Mouse (Mus musculus): ENCODE measurements around the gene 2310061I04Rik. TPM values are rescaled to one million over a fixed set of nuclear protein-coding genes. Genes with fewer than 3 reads are reported as not detected.

Gene 2310061I04Rik
- polyA plus RNA-seq, 1 experiment = 142 TPM

DNA sequence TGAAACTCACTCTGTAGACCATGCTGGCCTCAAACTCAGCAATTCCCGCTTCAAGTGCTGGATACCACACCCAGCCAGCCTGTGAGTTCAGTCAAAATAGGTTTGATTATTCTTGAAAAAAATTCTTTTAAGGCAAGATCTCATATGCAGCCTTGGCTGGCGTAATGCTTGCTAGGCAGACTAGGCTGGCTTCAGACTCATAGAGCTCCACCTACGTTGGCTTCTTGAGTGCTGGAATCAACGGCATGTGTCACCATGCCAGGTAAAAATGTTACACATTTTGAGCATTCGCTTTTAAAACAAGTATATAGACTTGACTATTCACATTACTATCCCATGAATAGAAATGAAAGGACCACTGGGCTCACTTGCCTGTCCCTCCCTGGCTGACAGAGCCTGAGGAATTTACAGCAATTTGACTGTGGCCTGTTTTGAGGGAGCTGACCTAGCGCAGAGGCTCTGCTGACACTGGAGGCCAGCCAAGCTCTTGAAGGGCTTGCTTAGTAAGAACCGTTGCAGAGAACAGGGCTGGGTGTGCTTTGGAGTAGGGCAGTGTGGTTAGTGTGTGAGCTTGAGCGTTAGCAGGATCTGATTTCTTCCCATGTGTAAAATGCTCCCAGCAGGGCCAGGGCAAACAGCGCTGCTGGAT is 6.2 kb upstream of the 2310061I04Rik start:
- no peak overlapping the region for H3K4me3 ChIP-seq (ENCODE audit: low read depth, low read length)
- H3K27ac ChIP-seq (ENCODE audit: insufficient read depth, low read depth, low read length) = no peak overlapping the region
- H3K36me3 ChIP-seq (ENCODE audit: control insufficient read depth, insufficient read depth, low read length) = peaks cover 15% of the 10 kb centered on the region

DNA sequence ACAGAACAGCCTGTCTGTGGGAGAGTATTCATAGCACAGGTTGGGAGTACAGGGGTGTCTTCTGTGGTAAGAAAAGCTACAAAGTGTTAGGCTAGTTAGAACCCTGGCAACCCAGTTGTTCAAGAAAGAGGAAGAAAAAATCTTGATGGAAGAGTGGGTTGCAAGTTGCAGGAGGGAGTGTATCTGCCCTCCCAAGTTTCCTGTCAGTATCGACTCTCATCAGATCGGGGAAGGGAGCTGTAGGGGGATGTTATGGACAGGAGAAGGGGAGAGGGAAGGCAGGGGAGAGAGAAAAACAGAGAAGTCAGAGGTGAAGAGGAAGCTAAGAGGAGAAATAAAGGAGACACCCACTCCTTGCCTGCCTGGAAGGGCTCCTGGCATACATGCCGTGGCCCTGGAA is 3.4 kb upstream of the 2310061I04Rik start:
- peaks cover 11% of the 10 kb centered on the region for H3K36me3 ChIP-seq (ENCODE audit: control insufficient read depth, insufficient read depth, low read length)
- WGBS = 88% methylated on average over 3 of the region's 3 CpGs
- TF ChIP-seq POLR2A (IDR thresholded peaks at IDR 0.05; ENCODE audit: low read depth, low read length) (no peak), CTCF (IDR thresholded peaks at IDR 0.05; ENCODE audit: extremely low read depth, insufficient read length, insufficient replicate concordance, low read depth, low read length) (no peak)
- no peaks in the 10 kb centered on the region for H3K27me3 ChIP-seq (ENCODE audit: control insufficient read depth, insufficient read depth, low read length)
- no peak overlapping the region for H3K4me3 ChIP-seq (ENCODE audit: low read depth, low read length)
- H3K4me1 ChIP-seq (ENCODE audit: control insufficient read depth, insufficient read depth, insufficient read length, low read length) = peaks cover 7% of the 10 kb centered on the region
- no peak overlapping the region for H3K27ac ChIP-seq (ENCODE audit: insufficient read depth, low read depth, low read length)

More for the DNA sequence above, 6.2 kb upstream of the 2310061I04Rik start:
- TF ChIP-seq POLR2A (IDR thresholded peaks at IDR 0.05; ENCODE audit: low read depth, low read length) = no peak
- TF ChIP-seq CTCF (IDR thresholded peaks at IDR 0.05; ENCODE audit: extremely low read depth, insufficient read length, insufficient replicate concordance, low read depth, low read length) = no peak
- 82% methylated on average over 9 of the region's 9 CpGs for WGBS
- no peaks in the 10 kb centered on the region for H3K27me3 ChIP-seq (ENCODE audit: control insufficient read depth, insufficient read depth, low read length)
- no peaks in the 10 kb centered on the region for H3K4me1 ChIP-seq (ENCODE audit: control insufficient read depth, insufficient read depth, insufficient read length, low read length)

DNA sequence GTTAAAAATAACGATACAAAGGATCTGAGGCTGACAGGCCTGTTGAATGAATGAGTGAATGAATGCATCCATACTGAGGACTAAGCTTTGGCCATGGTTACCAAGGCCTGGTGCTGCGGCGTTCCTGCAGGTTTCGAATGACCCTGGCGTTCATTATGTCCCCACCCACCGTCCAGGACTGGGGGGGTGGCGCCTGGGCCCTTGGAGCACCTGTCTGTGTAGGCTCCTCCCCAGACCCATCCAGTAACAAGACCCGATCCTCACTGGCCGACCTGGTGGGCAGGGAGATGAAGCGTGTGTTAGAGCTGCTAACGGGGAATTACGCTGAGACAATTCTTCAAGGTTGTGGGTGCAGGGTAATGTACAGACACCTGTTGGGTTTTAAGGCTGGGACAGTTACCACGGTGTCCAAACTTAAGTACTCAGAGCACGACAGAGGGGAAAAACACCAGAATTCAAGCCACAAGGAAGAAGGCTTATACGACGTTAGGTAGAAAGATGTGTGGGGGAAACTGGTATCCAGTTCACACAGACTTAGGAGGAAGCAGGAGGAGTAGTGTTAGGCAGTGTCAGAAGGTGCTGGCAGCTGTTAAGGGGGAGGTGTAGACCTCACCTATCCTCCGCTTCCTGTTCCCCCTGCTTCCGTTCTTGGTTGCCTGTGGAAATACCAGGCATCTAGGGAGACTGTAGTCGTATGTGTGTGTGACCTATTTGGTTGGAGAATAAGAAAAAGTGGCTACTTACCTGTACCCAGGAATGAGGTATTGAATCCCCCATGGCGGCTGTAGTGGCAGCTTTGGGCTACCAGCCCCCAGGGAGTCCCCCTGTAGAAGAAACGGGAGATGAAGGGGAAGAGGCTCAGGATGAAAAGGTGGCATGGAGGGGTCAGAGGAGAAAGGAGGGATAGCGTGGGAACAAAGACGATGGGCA is 678 bp upstream of the 2310061I04Rik start:
- 34% methylated on average over 23 of the region's 23 CpGs for WGBS
- Histone ChIP-seq H3K4me1 (ENCODE audit: control insufficient read depth, insufficient read depth, insufficient read length, low read length) (peaks cover 7% of the 10 kb centered on the region), H3K27me3 (ENCODE audit: control insufficient read depth, insufficient read depth, low read length) (no peaks in the 10 kb centered on the region), H3K27ac (ENCODE audit: insufficient read depth, low read depth, low read length) (no peak overlapping the region), H3K4me3 (ENCODE audit: low read depth, low read length) (peak overlapping the region; percentile 31), H3K36me3 (ENCODE audit: control insufficient read depth, insufficient read depth, low read length) (peaks cover 14% of the 10 kb centered on the region)
- TF ChIP-seq CTCF (IDR thresholded peaks at IDR 0.05; ENCODE audit: extremely low read depth, insufficient read length, insufficient replicate concordance, low read depth, low read length) (no peak), POLR2A (IDR thresholded peaks at IDR 0.05; ENCODE audit: low read depth, low read length) (no peak)

DNA sequence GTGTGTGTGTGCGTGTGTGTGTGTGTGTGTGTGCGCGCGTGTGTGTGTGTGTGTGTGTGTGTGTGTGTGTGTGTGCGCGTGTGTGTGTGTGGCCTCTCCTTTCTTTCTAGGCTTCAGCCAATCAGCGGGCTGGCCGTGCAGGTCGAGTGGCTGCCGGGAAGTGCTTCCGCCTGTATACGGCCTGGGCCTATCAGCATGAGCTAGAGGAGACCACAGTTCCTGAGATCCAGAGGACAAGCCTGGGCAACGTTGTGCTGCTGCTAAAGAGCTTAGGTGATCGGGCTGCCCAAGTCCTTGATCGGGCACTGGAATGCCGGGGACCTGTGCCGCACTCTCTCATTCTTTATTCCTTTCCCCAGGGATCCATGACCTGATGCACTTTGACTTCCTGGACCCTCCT is 9.5 kb downstream of the 2310061I04Rik start:
- H3K4me3 ChIP-seq (ENCODE audit: low read depth, low read length) = no peak overlapping the region
- 91% methylated on average over 11 of the region's 17 CpGs for WGBS
- H3K27me3 ChIP-seq (ENCODE audit: control insufficient read depth, insufficient read depth, low read length) = no peaks in the 10 kb centered on the region
- H3K36me3 ChIP-seq (ENCODE audit: control insufficient read depth, insufficient read depth, low read length) = peaks cover 81% of the 10 kb centered on the region
- H3K27ac ChIP-seq (ENCODE audit: insufficient read depth, low read depth, low read length) = no peak overlapping the region
- H3K4me1 ChIP-seq (ENCODE audit: control insufficient read depth, insufficient read depth, insufficient read length, low read length) = no peaks in the 10 kb centered on the region
- no peak for TF ChIP-seq CTCF (IDR thresholded peaks at IDR 0.05; ENCODE audit: extremely low read depth, insufficient read length, insufficient replicate concordance, low read depth, low read length)
- no peak for TF ChIP-seq POLR2A (IDR thresholded peaks at IDR 0.05; ENCODE audit: low read depth, low read length)

DNA sequence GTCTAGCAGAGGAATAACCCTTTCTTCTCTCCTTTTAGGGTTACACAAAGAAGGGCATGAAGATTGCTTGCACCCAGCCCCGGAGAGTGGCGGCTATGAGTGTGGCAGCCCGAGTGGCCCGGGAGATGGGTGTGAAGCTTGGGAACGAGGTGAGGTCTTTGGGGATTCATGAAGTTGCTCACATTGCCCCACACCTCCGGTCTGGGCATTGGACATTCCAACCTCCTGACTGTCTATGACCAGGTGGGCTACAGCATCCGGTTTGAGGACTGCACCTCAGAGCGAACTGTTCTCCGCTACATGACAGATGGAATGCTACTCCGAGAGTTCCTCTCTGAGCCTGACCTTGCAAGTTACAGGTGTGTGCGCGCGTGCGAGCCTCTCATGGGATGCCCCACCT is 13.5 kb downstream of the 2310061I04Rik start:
- Histone ChIP-seq H3K4me3 (ENCODE audit: low read depth, low read length) (no peak overlapping the region), H3K27me3 (ENCODE audit: control insufficient read depth, insufficient read depth, low read length) (no peaks in the 10 kb centered on the region), H3K36me3 (ENCODE audit: control insufficient read depth, insufficient read depth, low read length) (peaks cover 62% of the 10 kb centered on the region), H3K27ac (ENCODE audit: insufficient read depth, low read depth, low read length) (no peak overlapping the region), H3K4me1 (ENCODE audit: control insufficient read depth, insufficient read depth, insufficient read length, low read length) (peaks cover 2% of the 10 kb centered on the region)
- 94% methylated on average over 14 of the region's 14 CpGs for WGBS
- TF ChIP-seq POLR2A (IDR thresholded peaks at IDR 0.05; ENCODE audit: low read depth, low read length) (no peak), CTCF (IDR thresholded peaks at IDR 0.05; ENCODE audit: extremely low read depth, insufficient read length, insufficient replicate concordance, low read depth, low read length) (no peak)

DNA sequence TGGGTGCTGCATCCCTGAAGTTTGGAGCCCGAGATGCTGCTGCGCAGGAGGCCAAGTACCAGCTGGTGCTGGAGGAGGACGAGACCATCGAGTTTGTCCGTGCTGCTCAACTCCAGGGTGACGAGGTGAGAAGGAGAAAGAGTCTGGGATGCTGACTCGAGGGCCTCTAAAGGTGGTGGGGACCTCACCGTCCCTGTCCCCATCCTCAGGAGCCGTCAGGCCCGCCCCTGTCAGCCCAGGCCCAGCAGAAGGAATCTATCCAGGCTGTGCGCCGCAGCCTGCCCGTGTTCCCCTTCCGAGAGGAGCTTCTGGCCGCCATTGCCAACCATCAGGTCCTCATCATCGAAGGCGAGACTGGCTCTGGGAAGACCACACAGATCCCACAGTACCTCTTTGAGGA is 14.3 kb downstream of the 2310061I04Rik start:
- H3K4me1 ChIP-seq (ENCODE audit: control insufficient read depth, insufficient read depth, insufficient read length, low read length) = peaks cover 2% of the 10 kb centered on the region
- no peak overlapping the region for H3K4me3 ChIP-seq (ENCODE audit: low read depth, low read length)
- peaks cover 54% of the 10 kb centered on the region for H3K36me3 ChIP-seq (ENCODE audit: control insufficient read depth, insufficient read depth, low read length)
- no peak overlapping the region for H3K27ac ChIP-seq (ENCODE audit: insufficient read depth, low read depth, low read length)
- TF ChIP-seq CTCF (IDR thresholded peaks at IDR 0.05; ENCODE audit: extremely low read depth, insufficient read length, insufficient replicate concordance, low read depth, low read length) (no peak), POLR2A (IDR thresholded peaks at IDR 0.05; ENCODE audit: low read depth, low read length) (no peak)
- H3K27me3 ChIP-seq (ENCODE audit: control insufficient read depth, insufficient read depth, low read length) = no peaks in the 10 kb centered on the region
- WGBS = 94% methylated on average over 17 of the region's 17 CpGs

Data from small intestine, adult 2 months (tissue).